Comparison of ENCODE assay signal across 11 mouse cellular contexts in the genomic region with DNA sequence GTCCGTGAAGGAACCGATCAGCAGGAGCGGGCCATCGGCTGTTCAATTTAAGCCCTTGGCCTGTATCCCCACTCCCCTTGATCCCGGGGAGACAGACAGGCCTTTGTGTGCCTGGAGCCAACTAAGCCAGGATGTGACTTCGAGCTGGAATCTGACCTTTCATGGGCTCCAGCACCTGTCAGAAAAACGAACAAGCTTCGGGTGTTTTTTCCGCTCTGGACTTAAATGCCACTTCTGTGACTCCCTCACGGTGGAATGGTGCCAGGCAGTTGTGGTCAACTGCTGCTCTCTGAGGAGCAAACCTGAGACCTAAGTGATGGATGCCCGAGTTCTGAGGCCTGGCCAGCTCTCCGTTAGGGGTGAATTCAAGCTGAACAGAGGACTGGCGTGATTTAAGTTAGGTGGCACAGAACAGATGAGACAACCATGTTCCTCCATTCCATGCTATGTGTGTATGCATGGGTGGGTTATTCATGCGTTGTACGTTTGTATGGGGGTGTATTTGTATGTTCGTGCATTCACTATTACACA.
DNase-seq lines count a peak whose midpoint lies in the region; ATAC-seq and TF ChIP-seq lines count a peak whose summit lies in the region.
"Had no signal": no experiment of that assay in that cellular context is flagged by ENCODE, and none has a peak within 500 bp of the region (broad histone marks: within the 10 kb centered on the region; RNA-seq: fewer than 3 reads in every experiment).

No protein-coding gene starts in this region.

- H3K9ac ChIP-seq in embryonic facial prominence, embryonic 14.5 days (ENCODE audit: low read depth, low read length) = no peak overlapping the region
- H3K9ac ChIP-seq in limb, embryonic 14.5 days (ENCODE audit: low read depth, low read length, severe bottlenecking) = no peak overlapping the region
- H3K9ac ChIP-seq: lung, embryonic 14.5 days had no signal

- H3K36me3 ChIP-seq in embryonic facial prominence, embryonic 14.5 days (ENCODE audit: control insufficient read depth, insufficient read depth, low read length) = no peaks in the 10 kb centered on the region
- H3K36me3 ChIP-seq in limb, embryonic 14.5 days (ENCODE audit: control insufficient read depth, insufficient read depth, low read length) = no peaks in the 10 kb centered on the region

- 28% methylated on average over 16 of the region's 16 CpGs for WGBS in embryonic facial prominence, embryonic 14.5 days
- WGBS in limb, embryonic 14.5 days = 49% methylated on average over 16 of the region's 16 CpGs
- WGBS in lung, adult 2 months = 60% methylated on average over 16 of the region's 16 CpGs

- intact Hi-C loops in gastrocnemius, adult 2 months (cut with DNase I) = loop anchor here (5.0 kb wide), 1 partner anchor 36 kb away; no protein-coding TSS in a partner anchor

- no peak for TF ChIP-seq CTCF in gastrocnemius, adult 2 months (IDR thresholded peaks at IDR 0.05)
- no peak for TF ChIP-seq CTCF in lung, adult 2 months (IDR thresholded peaks at IDR 0.05; ENCODE audit: insufficient read depth, low read length)

- peaks cover 26% of the 10 kb centered on the region for H3K4me1 ChIP-seq in embryonic facial prominence, embryonic 14.5 days (ENCODE audit: control insufficient read depth, insufficient read depth, low read length)
- peaks cover 24% of the 10 kb centered on the region for H3K4me1 ChIP-seq in limb, embryonic 14.5 days (ENCODE audit: control insufficient read depth, insufficient read depth, low read length)
- no peaks in the 10 kb centered on the region for H3K4me1 ChIP-seq in lung, adult 2 months (ENCODE audit: control insufficient read depth, insufficient read depth, low read length)

- H3K9me3 ChIP-seq in embryonic facial prominence, embryonic 14.5 days (ENCODE audit: control insufficient read depth, low read length) = no peaks in the 10 kb centered on the region
- H3K9me3 ChIP-seq in limb, embryonic 14.5 days (ENCODE audit: control insufficient read depth, low read length) = no peaks in the 10 kb centered on the region

- H3K4me2 ChIP-seq in embryonic facial prominence, embryonic 14.5 days (ENCODE audit: low read depth, low read length) = no peak overlapping the region
- H3K4me2 ChIP-seq in limb, embryonic 14.5 days (replicated peaks; ENCODE audit: low read depth, low read length, severe bottlenecking) = no peak overlapping the region
- H3K4me2 ChIP-seq: lung, embryonic 14.5 days had no signal

- no peak for TF ChIP-seq POLR2A in limb, embryonic 14.5 days (IDR thresholded peaks at IDR 0.05; ENCODE audit: borderline replicate concordance, extremely low read depth, insufficient read depth, insufficient read length)
- TF ChIP-seq POLR2A in lung, adult 2 months (IDR thresholded peaks at IDR 0.05; ENCODE audit: borderline replicate concordance, extremely low read depth, low read depth, low read length) = no peak

- H3K4me3 ChIP-seq in gastrocnemius, adult 2 months = no peak overlapping the region
- no peak overlapping the region for H3K4me3 ChIP-seq in embryonic facial prominence, embryonic 14.5 days (ENCODE audit: low read depth, low read length)
- H3K4me3 ChIP-seq in limb, embryonic 14.5 days (replicated peaks; ENCODE audit: low read length) = no peak overlapping the region
- no peak overlapping the region for H3K4me3 ChIP-seq in lung, adult 2 months (replicated peaks; ENCODE audit: extremely low read depth, low read depth, low read length)

- peak overlapping the region; percentile 70 for H3K27ac ChIP-seq in gastrocnemius, adult 2 months
- H3K27ac ChIP-seq in embryonic facial prominence, embryonic 14.5 days (replicated peaks; ENCODE audit: low read depth, low read length) = peak overlapping the region; percentile 39
- H3K27ac ChIP-seq in limb, embryonic 14.5 days (replicated peaks; ENCODE audit: low read depth, low read length) = peak overlapping the region; percentile 58

- peak; percentile 84 for ATAC-seq in embryonic facial prominence, embryonic 14.5 days (ENCODE audit: low read depth)
- peak; percentile 88 for ATAC-seq in limb, embryonic 14.5 days (ENCODE audit: low FRiP score, low read depth)

- DNase-seq in gastrocnemius, adult 2 months = peak; percentile 67
- no peak for DNase-seq in gastrocnemius, adult 18-20 months (ENCODE audit: low spot score)
- DNase-seq in Muller cell, postnatal 12 days (ENCODE audit: inconsistent ontology term) = peak; percentile 90
- peak; percentile 93 for DNase-seq in embryonic facial prominence, embryonic 14.5 days (ENCODE audit: low spot score)
- peak; percentile 79 for DNase-seq in limb, embryonic 14.5 days (ENCODE audit: low spot score)
- DNase-seq in lung, adult 2 months = no peak
- DNase-seq in left cerebral cortex, adult 11 months (ENCODE audit: low spot score) = no peak
- no peak for DNase-seq in heart, adult 9 months (ENCODE audit: low spot score in 2 of 2)
- DNase-seq: lung, embryonic 14.5 days; right cerebral cortex, adult 18-20 months had no signal

- H3K27me3 ChIP-seq in embryonic facial prominence, embryonic 14.5 days (replicated peaks; ENCODE audit: control insufficient read depth, insufficient read depth, low read length) = no peaks in the 10 kb centered on the region
- H3K27me3 ChIP-seq in limb, embryonic 14.5 days (ENCODE audit: control insufficient read depth, insufficient read depth, low read length) = no peaks in the 10 kb centered on the region
- H3K27me3 ChIP-seq: CH12.LX had no signal

Comparison
In these comparisons a context has a peak if more than half of its experiments do, and no peak if none do; other contexts are left out.
1. DNase-seq: peak in gastrocnemius, adult 2 months (single experiment), Muller cell, postnatal 12 days (single experiment), embryonic facial prominence, embryonic 14.5 days (single experiment) and limb, embryonic 14.5 days (single experiment); none in gastrocnemius, adult 18-20 months (single experiment), lung, adult 2 months (single experiment), left cerebral cortex, adult 11 months (single experiment) and heart, adult 9 months (0 of 2).
2. Peak in every context shown above with its lines, with median percentiles within 50 percentile points of each other: H3K27ac ChIP-seq.